Mouse (Mus musculus): ENCODE results near the gene 9330159F19Rik.

DNA sequence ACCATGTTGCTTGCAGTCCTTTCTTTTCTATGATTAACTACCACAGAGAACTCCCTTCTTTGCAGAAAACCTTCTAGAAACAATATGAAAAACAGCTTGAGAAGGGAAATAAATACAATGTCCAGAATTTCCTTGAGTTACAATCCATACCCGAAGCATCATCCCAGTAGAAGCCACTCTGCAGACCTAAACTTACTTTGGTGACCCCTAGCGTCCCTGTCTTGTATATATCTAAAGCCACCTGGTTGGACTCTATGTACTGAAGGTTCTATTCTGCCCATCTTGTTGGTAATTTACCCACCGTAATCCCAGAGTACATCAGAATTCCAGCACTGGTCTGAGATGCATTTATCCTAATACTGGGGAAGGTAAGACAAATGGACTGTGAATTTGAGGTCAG lies 11.6 kb upstream of the 9330159F19Rik start:
- TF ChIP-seq CTCF (IDR thresholded peaks at IDR 0.05; ENCODE audit: insufficient read depth, low read length) (no peak), POLR2A (IDR thresholded peaks at IDR 0.05; ENCODE audit: borderline replicate concordance, extremely low read depth, low read depth, low read length) (no peak)
